Mouse (Mus musculus) embryonic facial prominence, embryonic 10.5 days (tissue): ENCODE measurements around the gene Akt1. TPM values are rescaled to one million over a fixed set of nuclear protein-coding genes. Genes with fewer than 3 reads are reported as not detected.

Experiments used
- DNase-seq: peaks from one replicate; pipeline ENCODE4 v3.0.0-alpha.2; 2017; ENCODE audit warnings: low spot score
- H3K27ac ChIP-seq: fragments of 300-500 bp; sonication (generic); replicated peaks from 2 replicates; pipeline ENCODE4 v1.5.1; 2016; ENCODE audit warnings: mild to moderate bottlenecking
- H3K27me3 ChIP-seq: fragments of 300-500 bp; sonication (generic); replicated peaks from 2 replicates; pipeline ENCODE4 v1.6.1; 2016; ENCODE audit warnings: low read depth, mild to moderate bottlenecking; ENCODE audit not compliant: poor library complexity, severe bottlenecking
- H3K36me3 ChIP-seq: fragments of 300-500 bp; sonication (generic); replicated peaks from 2 replicates; pipeline ENCODE4 v1.6.1; 2016; ENCODE audit warnings: mild to moderate bottlenecking, moderate library complexity
- H3K4me1 ChIP-seq: fragments of 300-500 bp; sonication (generic); 2 replicates; pipeline ENCODE4 v1.6.1; 2016
- H3K4me3 ChIP-seq: fragments of 300-500 bp; sonication (generic); 2 replicates; pipeline ENCODE4 v1.5.1; 2016; ENCODE audit warnings: mild to moderate bottlenecking, moderate library complexity
- H3K9me3 ChIP-seq: fragments of 300-500 bp; sonication (generic); 2 replicates; pipeline ENCODE4 v1.6.1; 2016; ENCODE audit warnings: mild to moderate bottlenecking
- WGBS: fragments of 180-500 bp; shearing (Covaris S2); methylation state at CpG from one replicate; pipeline ENCODE4 v1.1.7; 2016; 5-methylcytosine and 5-hydroxymethylcytosine counted together
- polyA plus RNA-seq: library from polyadenylated mRNA; unstranded; fragments of >200 nt; fragmentation: Nextera tagmentation; extraction: Ambion mirVana; gene quantifications from 2 replicates; pipeline ENCODE4 v1.2.1, GENCODE M21; 2016

Gene Akt1
- polyA plus RNA-seq, 1 experiment from 2014 or later = 47.0 TPM

DNA sequence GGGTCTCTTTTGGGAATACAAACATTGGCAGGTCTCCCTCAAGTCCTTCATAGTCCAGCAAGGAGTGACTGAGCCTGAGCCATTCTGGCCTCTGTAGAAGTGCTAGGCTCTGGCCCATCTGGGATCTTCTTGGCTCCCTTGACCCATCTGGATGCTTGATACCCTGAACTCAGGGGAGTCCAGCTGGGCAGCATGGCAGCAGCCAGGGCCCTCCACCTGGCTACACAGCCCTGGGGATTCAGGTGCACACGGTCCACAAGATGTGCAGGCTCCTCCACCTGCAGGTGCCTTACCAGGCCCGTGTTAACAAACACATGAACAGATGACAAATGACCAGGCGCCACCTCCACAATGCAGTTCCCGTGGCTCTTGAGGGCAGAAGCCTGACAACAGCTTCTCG, 10.0 kb downstream of the Akt1 start:
- no peaks in the 10 kb centered on the region for H3K9me3 ChIP-seq
- no peak for DNase-seq
- 82% methylated on average over 5 of the region's 5 CpGs for WGBS
- peak overlapping the region; percentile 52; the same call in 1 of the 2 replicates for H3K27ac ChIP-seq
- H3K27me3 ChIP-seq = no peaks in the 10 kb centered on the region
- no peak overlapping the region for H3K4me3 ChIP-seq
- peaks cover 73% of the 10 kb centered on the region for H3K4me1 ChIP-seq
- peaks cover 100% of the 10 kb centered on the region for H3K36me3 ChIP-seq

DNA sequence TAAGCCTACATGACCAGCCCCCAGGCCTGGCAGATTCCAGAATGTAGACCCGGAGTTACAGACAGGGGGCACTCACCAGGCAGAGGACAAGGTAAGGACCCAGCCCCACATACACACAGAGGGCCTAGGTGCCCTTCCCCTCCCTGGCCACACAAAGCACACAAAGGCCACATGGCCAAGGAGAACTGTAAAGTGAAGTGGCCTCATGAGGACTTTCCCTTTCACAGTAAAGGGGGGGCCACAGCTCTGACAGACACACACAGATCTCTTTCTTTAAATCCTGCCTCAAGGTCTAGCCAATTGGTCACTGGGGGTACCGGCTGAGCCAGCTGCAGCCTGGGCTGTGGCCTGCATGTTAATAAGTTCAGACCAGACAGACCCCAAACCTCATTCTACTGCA, 10.6 kb downstream of the Akt1 start:
- H3K4me3 ChIP-seq = no peak overlapping the region
- H3K9me3 ChIP-seq = no peaks in the 10 kb centered on the region
- DNase-seq = no peak
- peaks cover 100% of the 10 kb centered on the region for H3K36me3 ChIP-seq
- peak overlapping the region; percentile 74 for H3K27ac ChIP-seq
- peaks cover 67% of the 10 kb centered on the region for H3K4me1 ChIP-seq
- 64% methylated on average over 2 of the region's 2 CpGs for WGBS
- no peaks in the 10 kb centered on the region for H3K27me3 ChIP-seq

- Histone ChIP-seq H3K36me3 (peaks cover 100% of the 10 kb centered on the region), H3K4me3 (no peak overlapping the region), H3K27ac (peak overlapping the region; percentile 74), H3K9me3 (no peaks in the 10 kb centered on the region), H3K27me3 (no peaks in the 10 kb centered on the region), H3K4me1 (peaks cover 63% of the 10 kb centered on the region)
- no peak for DNase-seq
- 96% methylated on average over 12 of the region's 12 CpGs for WGBS
These were observed 11.0 kb downstream of the Akt1 start for GRCm38 (mm10) chr12:112663716-112664115.

DNA sequence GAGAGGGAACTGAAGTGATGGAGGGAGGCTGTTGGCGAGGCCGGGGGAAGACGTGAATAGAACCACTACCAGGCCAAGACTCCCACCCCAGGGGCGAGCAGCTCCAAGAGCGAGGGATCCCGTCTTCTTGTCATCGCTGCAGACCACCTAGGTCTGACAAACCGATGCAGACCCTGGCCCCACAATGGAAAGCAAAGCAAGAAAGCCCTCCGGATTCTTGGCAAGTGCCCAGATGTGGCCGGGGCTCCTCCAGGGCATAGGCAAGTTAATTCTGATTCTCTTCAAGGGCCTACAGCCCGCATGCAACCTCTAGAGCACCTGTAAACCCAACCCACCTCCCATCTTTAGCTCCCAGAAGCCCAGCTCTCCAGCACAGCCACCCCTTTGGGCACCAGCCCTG, 11.4 kb downstream of the Akt1 start:
- H3K9me3 ChIP-seq = no peaks in the 10 kb centered on the region
- H3K27ac ChIP-seq = peak overlapping the region; percentile 74
- H3K27me3 ChIP-seq = no peaks in the 10 kb centered on the region
- H3K4me3 ChIP-seq = no peak overlapping the region
- peaks cover 62% of the 10 kb centered on the region for H3K4me1 ChIP-seq
- WGBS = 93% methylated on average over 11 of the region's 11 CpGs
- DNase-seq = no peak
- H3K36me3 ChIP-seq = peaks cover 100% of the 10 kb centered on the region

- Histone ChIP-seq H3K27ac (peak overlapping the region; percentile 79; the same call in 1 of the 2 replicates), H3K4me1 (peaks cover 55% of the 10 kb centered on the region), H3K27me3 (no peaks in the 10 kb centered on the region), H3K36me3 (peaks cover 100% of the 10 kb centered on the region), H3K4me3 (no peak overlapping the region), H3K9me3 (no peaks in the 10 kb centered on the region)
- DNase-seq = no peak
- 85% methylated on average over 9 of the region's 9 CpGs for WGBS
These were observed 12.8 kb downstream of the Akt1 start for GRCm38 (mm10) chr12:112661851-112662250.

GRCm38 (mm10) chr12:112661327-112661605, 13.4 kb downstream of the Akt1 start:
- Histone ChIP-seq H3K9me3 (no peaks in the 10 kb centered on the region), H3K4me1 (peaks cover 55% of the 10 kb centered on the region), H3K27ac (peak overlapping the region; percentile 79), H3K4me3 (peak overlapping the region; percentile 21; the same call in 1 of the 2 replicates), H3K27me3 (no peaks in the 10 kb centered on the region), H3K36me3 (peaks cover 100% of the 10 kb centered on the region)
- no peak for DNase-seq
- 88% methylated on average over 3 of the region's 3 CpGs for WGBS

DNA sequence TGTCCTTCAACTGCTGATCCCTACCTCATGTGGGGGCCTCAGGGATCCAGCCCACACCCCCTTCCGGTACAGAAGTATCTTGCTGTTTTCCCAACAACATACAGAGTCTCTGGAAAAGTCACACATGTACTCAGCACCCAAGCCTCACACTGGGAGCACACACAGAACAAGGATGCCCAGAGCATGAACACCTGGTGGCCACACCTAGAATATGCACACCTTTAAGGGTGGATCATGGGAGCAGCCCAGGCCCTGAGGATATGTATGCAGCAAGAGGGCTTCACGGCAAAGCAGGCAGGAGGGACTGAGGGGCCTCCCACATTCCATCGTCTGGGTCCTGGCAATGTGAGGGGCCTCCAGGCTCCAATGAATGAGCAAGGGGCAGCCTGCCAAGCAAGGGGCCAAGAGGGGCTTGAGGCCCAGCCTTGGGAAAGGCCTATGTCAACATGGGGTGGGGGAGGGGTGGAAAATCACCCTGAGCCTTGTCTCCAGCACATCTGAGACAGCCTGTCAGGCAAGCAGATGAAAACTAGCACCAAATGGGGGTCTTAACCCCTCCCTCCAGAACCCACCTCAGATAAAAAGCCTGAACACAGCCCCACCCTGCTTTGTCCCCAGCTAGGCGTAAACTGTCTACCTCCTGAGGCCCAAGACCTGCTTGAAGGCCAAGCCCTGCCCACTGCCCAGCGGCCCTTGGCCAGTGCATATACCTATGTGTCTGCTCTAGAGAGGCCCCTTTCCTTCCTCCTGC, 13.9 kb downstream of the Akt1 start:
- Histone ChIP-seq H3K27ac (peak overlapping the region; percentile 79), H3K36me3 (peaks cover 100% of the 10 kb centered on the region), H3K27me3 (no peaks in the 10 kb centered on the region), H3K4me1 (peaks cover 50% of the 10 kb centered on the region), H3K4me3 (peak overlapping the region; percentile 21; the same call in 1 of the 2 replicates), H3K9me3 (no peaks in the 10 kb centered on the region)
- DNase-seq = peak; percentile 67
- WGBS = 54% methylated on average over 5 of the region's 5 CpGs

DNA sequence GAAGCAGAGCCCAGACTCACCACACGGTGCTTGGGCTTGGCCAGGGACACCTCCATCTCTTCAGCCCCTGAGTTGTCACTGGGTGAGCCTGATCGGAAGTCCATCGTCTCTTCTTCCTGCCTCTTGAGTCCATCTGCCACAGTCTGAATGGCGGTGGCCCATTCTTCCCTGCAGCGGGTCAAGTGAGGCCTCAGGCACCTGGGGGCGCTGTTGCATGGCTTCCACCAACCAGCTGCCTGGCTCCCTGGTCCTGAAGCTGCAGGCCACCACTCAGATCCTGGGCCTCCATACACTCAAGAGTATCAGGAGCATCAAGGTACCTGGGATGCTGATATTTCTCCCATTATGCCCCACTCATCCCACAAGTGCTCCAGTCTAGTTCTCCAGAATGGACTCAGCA, 15.6 kb downstream of the Akt1 start:
- Histone ChIP-seq H3K27ac (no peak overlapping the region), H3K9me3 (no peaks in the 10 kb centered on the region), H3K4me1 (peaks cover 41% of the 10 kb centered on the region), H3K4me3 (no peak overlapping the region), H3K36me3 (peaks cover 100% of the 10 kb centered on the region), H3K27me3 (no peaks in the 10 kb centered on the region)
- DNase-seq = no peak
- 86% methylated on average over 6 of the region's 6 CpGs for WGBS

DNA sequence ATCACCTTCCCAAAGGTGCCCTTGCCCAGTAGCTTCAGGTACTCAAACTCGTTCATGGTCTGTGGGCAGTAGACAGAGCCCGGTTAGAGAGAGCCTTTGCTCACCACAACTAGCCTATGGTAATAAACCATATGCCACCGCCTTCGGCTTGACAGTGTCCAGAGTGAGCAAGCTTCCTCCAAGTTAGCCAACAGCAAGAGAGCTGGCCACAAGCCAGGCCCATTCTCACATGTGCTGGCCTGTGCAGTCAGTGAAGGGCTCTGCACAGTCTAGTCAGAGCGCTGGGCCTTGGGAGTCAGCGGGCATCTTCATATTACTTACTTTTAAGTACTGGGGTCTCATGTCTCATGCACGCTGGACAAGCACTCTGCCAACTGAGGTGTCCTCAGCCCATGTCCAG, 16.1 kb downstream of the Akt1 start:
- Histone ChIP-seq H3K27me3 (no peaks in the 10 kb centered on the region), H3K9me3 (no peaks in the 10 kb centered on the region), H3K4me1 (peaks cover 37% of the 10 kb centered on the region), H3K36me3 (peaks cover 100% of the 10 kb centered on the region), H3K4me3 (no peak overlapping the region), H3K27ac (no peak overlapping the region)
- DNase-seq = no peak
- 95% methylated on average over 7 of the region's 7 CpGs for WGBS

GRCm38 (mm10) chr12:112654076-112654475, 20.6 kb downstream of the Akt1 start:
- 92% methylated on average over 5 of the region's 5 CpGs for WGBS
- H3K9me3 ChIP-seq = no peaks in the 10 kb centered on the region

DNA sequence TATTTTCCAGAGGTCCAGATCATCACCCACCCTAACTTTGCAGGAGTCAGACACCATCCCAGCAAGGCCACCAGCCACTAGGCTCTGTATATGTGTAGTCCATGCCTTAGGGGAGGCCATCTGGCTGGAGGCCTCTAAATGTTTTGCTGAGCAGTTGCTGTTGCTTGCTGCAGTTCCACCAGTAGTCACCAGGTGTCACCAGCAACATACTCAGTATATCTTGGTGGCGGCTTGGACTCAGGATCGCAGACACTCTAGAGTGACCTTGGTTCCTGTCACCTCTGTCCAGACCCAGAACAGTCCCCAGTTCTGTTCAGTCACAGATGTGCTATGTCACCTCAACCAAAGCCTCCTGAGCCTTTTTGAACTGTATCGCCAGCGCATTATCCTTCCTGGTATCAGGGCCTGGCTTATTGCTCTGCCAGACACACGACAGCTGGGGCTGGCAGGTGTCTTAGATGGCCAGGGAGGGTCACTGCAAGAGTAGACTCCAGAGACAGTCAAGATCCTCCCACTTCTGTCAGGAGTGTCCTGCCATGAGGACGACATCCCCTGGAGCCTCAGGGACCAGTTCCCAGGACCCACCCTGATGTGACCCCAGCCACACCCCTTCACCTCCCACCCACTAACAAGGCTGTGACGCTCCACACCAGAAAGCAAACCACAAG, 21.4 kb downstream of the Akt1 start:
- Histone ChIP-seq H3K27me3 (no peaks in the 10 kb centered on the region), H3K9me3 (no peaks in the 10 kb centered on the region), H3K4me3 (no peak overlapping the region), H3K4me1 (0 out of 2 replicates have a peak, but pooled peaks cover 6% of the 10 kb centered on the region), H3K36me3 (peaks cover 100% of the 10 kb centered on the region), H3K27ac (no peak overlapping the region)
- peak; percentile 80 for DNase-seq
- 62% methylated on average over 7 of the region's 7 CpGs for WGBS

More at GRCm38 (mm10) chr12:112654076-112654475, 20.6 kb downstream of the Akt1 start:
- 0 out of 2 replicates have a peak, but pooled peaks cover 6% of the 10 kb centered on the region for H3K4me1 ChIP-seq
- H3K27me3 ChIP-seq = no peaks in the 10 kb centered on the region
- H3K4me3 ChIP-seq = no peak overlapping the region
- no peak for DNase-seq
- H3K36me3 ChIP-seq = peaks cover 100% of the 10 kb centered on the region
- H3K27ac ChIP-seq = no peak overlapping the region

- Histone ChIP-seq H3K9me3 (no peaks in the 10 kb centered on the region), H3K27me3 (no peaks in the 10 kb centered on the region), H3K4me1 (0 out of 2 replicates have a peak, but pooled peaks cover 6% of the 10 kb centered on the region), H3K27ac (no peak overlapping the region), H3K36me3 (peaks cover 100% of the 10 kb centered on the region), H3K4me3 (no peak overlapping the region)
- DNase-seq = no peak
- WGBS = 82% methylated on average over 5 of the region's 5 CpGs
These were observed 22.8 kb downstream of the Akt1 start for GRCm38 (mm10) chr12:112651778-112652439.
